Mouse (Mus musculus): ENCODE results near the gene Gusb. TPM values are rescaled to one million over a fixed set of nuclear protein-coding genes. Genes with fewer than 3 reads are reported as not detected.
A peak's percentile ranks its signal among the peaks of the same experiment; 100 is the strongest.

Gusb gene
- polyA plus RNA-seq, 1 experiment from 2014 or later: 110 TPM

DNA sequence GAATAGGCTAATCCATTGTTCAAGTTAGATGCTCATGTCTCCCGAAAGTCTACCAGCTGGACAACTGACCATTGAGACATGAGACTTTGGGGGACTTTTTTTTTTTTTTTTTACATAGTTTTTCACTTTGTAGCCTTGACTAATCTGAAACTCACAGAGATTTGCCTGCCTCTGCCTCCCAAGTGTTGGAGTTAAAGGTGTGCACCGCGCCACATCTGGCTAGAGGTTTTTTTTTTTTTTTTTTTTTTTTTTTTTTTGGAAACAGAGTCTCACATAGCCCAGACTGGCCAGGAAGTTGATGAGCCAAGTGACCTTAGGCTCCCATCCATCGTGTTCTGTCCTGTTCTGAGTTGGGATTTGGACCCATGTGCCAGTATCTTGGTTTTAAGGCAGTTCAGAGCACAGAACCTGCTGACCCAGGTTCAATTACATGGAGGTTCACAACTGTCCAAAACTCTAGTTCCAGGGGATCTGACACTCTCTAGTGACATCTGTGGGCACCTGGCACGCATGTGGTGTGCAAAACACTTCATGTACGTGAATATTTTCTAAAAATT is 5.3 kb upstream of the Gusb start:
- no peak for ATAC-seq
- H3K4me1 ChIP-seq (ENCODE audit: control insufficient read depth, insufficient read depth, low read length): peaks cover 4% of the 10 kb centered on the region
- H3K27me3 ChIP-seq (replicated peaks; ENCODE audit: control insufficient read depth, insufficient read depth, low read length): no peaks in the 10 kb centered on the region
- H3K4me2 ChIP-seq (ENCODE audit: low read depth, low read length): no peak overlapping the region
- peaks cover 13% of the 10 kb centered on the region for H3K36me3 ChIP-seq (ENCODE audit: control insufficient read depth, insufficient read depth, low read length)
- H3K4me3 ChIP-seq (ENCODE audit: low read length): no peak overlapping the region
- H3K9ac ChIP-seq (ENCODE audit: low read depth, low read length): no peak overlapping the region
- no peak overlapping the region for H3K27ac ChIP-seq (ENCODE audit: low read length)
- WGBS: 83% methylated on average over 6 of the region's 6 CpGs
- peaks cover 3% of the 10 kb centered on the region; the same call in 1 of the 2 replicates for H3K9me3 ChIP-seq (ENCODE audit: control insufficient read depth, low read length)

DNA sequence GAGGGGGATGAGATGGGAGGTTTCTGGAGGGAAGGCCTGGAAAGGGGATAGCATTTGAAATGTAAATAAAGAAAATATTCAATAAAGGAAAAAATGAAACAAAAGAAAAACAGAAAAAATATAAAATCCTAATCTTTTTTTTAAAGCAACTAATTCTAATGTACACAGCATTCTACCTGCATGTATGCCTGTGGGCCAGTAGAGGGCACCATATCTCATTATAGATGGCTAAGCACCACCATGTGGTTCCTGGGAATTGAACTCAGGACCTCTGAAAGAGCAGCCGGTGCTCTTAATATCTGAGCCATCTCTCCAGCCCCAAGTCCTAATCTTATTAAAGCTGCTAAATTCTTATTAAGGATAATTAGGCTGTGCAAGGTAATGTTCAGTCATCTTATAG is 4.5 kb upstream of the Gusb start:
- H3K36me3 ChIP-seq (ENCODE audit: control insufficient read depth, insufficient read depth, low read length): peaks cover 10% of the 10 kb centered on the region
- H3K4me2 ChIP-seq (ENCODE audit: low read depth, low read length): no peak overlapping the region
- no peak overlapping the region for H3K9ac ChIP-seq (ENCODE audit: low read depth, low read length)
- no peak overlapping the region for H3K27ac ChIP-seq (ENCODE audit: low read length)
- no peaks in the 10 kb centered on the region for H3K27me3 ChIP-seq (replicated peaks; ENCODE audit: control insufficient read depth, insufficient read depth, low read length)
- 92% methylated on average over 1 of the region's 1 CpGs for WGBS
- H3K4me1 ChIP-seq (ENCODE audit: control insufficient read depth, insufficient read depth, low read length): peaks cover 6% of the 10 kb centered on the region
- ATAC-seq: no peak
- H3K9me3 ChIP-seq (ENCODE audit: control insufficient read depth, low read length): peaks cover 3% of the 10 kb centered on the region; the same call in 1 of the 2 replicates
- H3K4me3 ChIP-seq (ENCODE audit: low read length): no peak overlapping the region

DNA sequence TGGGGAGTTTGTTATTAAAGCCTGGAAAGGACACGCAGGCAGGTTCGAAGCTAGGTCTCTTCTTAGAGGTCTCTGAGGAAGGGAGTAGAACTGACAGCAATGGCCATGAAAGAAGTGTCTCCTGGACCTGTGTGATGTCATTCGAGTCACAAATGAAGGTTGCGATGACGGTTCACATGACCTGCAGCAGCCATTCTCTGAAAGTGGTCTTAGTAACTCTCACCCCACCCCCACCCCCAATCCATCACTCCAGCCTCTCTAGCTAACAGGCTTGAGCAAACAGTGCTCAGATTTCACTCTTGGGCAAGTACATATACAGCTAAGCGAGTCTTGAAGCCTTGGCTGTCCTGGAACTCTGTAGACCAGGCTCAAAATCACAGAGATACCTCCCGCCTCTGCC is 380 bp upstream of the Gusb start:
- ATAC-seq: peak; percentile 7
- Histone ChIP-seq H3K27ac (ENCODE audit: low read length) (peak overlapping the region; percentile 88), H3K4me2 (ENCODE audit: low read depth, low read length) (peak overlapping the region; percentile 68), H3K27me3 (replicated peaks; ENCODE audit: control insufficient read depth, insufficient read depth, low read length) (no peaks in the 10 kb centered on the region), H3K4me3 (ENCODE audit: low read length) (peak overlapping the region; percentile 68), H3K36me3 (ENCODE audit: control insufficient read depth, insufficient read depth, low read length) (no peaks in the 10 kb centered on the region; the same call in 1 of the 2 replicates), H3K4me1 (ENCODE audit: control insufficient read depth, insufficient read depth, low read length) (peaks cover 8% of the 10 kb centered on the region), H3K9me3 (ENCODE audit: control insufficient read depth, low read length) (no peaks in the 10 kb centered on the region; the same call in 1 of the 2 replicates), H3K9ac (ENCODE audit: low read depth, low read length) (peak overlapping the region; percentile 79)
- WGBS: 39% methylated on average over 7 of the region's 7 CpGs

DNA sequence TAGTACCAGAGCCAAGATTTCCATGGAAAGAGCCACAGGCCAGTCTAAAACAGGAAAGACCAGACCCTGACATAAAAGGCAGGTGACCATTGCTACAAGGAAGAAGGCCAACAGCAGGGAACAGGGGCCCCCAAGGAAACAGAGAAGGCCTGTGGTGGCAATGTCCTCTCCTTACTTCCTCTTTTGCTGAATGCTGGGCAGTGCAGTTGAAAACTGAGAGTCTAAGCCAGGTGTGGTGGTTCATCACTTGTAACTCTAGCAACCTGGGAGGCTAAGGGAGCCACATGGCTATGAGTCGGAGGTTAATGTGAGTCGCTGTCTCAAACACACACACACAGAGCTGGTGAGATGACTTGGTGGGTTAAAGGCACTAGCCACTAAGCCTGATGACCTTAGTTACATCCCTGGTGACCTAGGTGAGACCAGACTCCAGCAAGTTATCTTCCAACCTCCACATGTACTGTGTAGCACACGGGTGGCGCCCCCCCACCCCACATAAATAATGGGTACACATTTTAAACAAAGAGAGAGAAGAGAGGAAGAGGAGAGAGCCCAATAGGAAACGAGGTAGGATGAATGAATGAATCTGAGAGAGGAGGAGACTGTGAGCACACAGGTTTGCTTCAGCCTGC is 1.4 kb downstream of the Gusb start:
- peak overlapping the region; percentile 79 for H3K9ac ChIP-seq (ENCODE audit: low read depth, low read length)
- peak overlapping the region; percentile 68 for H3K4me3 ChIP-seq (ENCODE audit: low read length)
- ATAC-seq: no peak
- H3K4me1 ChIP-seq (ENCODE audit: control insufficient read depth, insufficient read depth, low read length): peaks cover 8% of the 10 kb centered on the region
- no peaks in the 10 kb centered on the region for H3K27me3 ChIP-seq (replicated peaks; ENCODE audit: control insufficient read depth, insufficient read depth, low read length)
- H3K9me3 ChIP-seq (ENCODE audit: control insufficient read depth, low read length): no peaks in the 10 kb centered on the region; the same call in 1 of the 2 replicates
- peak overlapping the region; percentile 68 for H3K4me2 ChIP-seq (ENCODE audit: low read depth, low read length)
- H3K27ac ChIP-seq (ENCODE audit: low read length): peak overlapping the region; percentile 88
- H3K36me3 ChIP-seq (ENCODE audit: control insufficient read depth, insufficient read depth, low read length): no peaks in the 10 kb centered on the region; the same call in 1 of the 2 replicates
- 50% methylated on average over 5 of the region's 5 CpGs for WGBS

DNA sequence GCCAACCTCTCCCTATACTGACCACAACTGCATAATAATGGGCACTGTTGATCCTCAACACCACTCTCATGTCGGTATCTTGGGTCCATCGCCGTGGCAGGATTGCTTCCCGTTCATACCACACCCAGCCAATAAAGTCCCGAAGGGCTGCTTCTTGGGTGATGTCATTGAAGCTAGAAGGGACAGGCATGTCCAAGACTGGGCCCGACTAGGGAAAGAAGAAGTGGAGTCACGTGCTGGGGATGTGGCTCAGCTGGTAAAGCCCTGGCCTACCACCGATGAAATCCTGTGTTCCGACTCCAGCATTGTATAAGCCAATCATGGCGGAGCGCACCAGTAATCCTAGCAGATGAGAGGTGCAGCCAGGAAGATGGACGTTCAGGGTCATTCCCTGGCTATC is 2.1 kb downstream of the Gusb start:
- ATAC-seq: peak; percentile 12; the same call in 1 of the 2 replicates
- WGBS: 68% methylated on average over 12 of the region's 12 CpGs
- Histone ChIP-seq H3K4me1 (ENCODE audit: control insufficient read depth, insufficient read depth, low read length) (peaks cover 8% of the 10 kb centered on the region), H3K9ac (ENCODE audit: low read depth, low read length) (no peak overlapping the region), H3K9me3 (ENCODE audit: control insufficient read depth, low read length) (no peaks in the 10 kb centered on the region; the same call in 1 of the 2 replicates), H3K27me3 (replicated peaks; ENCODE audit: control insufficient read depth, insufficient read depth, low read length) (no peaks in the 10 kb centered on the region), H3K4me2 (ENCODE audit: low read depth, low read length) (peak overlapping the region; percentile 68), H3K27ac (ENCODE audit: low read length) (0 out of 2 replicates have a peak overlapping the region, but pooled peaks have one; percentile 88), H3K36me3 (ENCODE audit: control insufficient read depth, insufficient read depth, low read length) (no peaks in the 10 kb centered on the region; the same call in 1 of the 2 replicates), H3K4me3 (ENCODE audit: low read length) (no peak overlapping the region)

DNA sequence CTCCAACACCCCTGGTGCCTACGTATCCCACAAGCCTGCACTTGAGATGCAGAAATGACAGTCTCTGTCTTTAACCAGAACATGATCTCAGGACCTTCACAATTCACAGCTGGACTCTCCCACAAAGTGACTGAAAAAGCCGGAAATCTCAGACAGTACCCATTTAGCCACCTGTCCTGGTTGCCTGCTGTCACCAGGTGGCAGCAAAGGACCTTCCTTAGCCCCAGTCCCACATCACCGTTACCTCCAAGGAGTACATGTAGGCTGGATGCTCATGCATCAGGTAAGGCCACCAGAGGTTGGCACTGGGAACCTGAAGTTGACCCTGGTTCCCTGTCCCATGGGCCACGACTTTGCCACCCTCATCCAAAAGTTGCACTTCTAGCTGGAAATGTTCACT is 3.8 kb downstream of the Gusb start:
- H3K27me3 ChIP-seq (replicated peaks; ENCODE audit: control insufficient read depth, insufficient read depth, low read length): no peaks in the 10 kb centered on the region
- no peak overlapping the region for H3K27ac ChIP-seq (ENCODE audit: low read length)
- H3K9me3 ChIP-seq (ENCODE audit: control insufficient read depth, low read length): no peaks in the 10 kb centered on the region
- no peak for ATAC-seq
- H3K4me1 ChIP-seq (ENCODE audit: control insufficient read depth, insufficient read depth, low read length): peaks cover 8% of the 10 kb centered on the region
- no peak overlapping the region for H3K9ac ChIP-seq (ENCODE audit: low read depth, low read length)
- no peak overlapping the region for H3K4me2 ChIP-seq (ENCODE audit: low read depth, low read length)
- H3K36me3 ChIP-seq (ENCODE audit: control insufficient read depth, insufficient read depth, low read length): peaks cover 4% of the 10 kb centered on the region; the same call in 1 of the 2 replicates
- no peak overlapping the region for H3K4me3 ChIP-seq (ENCODE audit: low read length)
- WGBS: 32% methylated on average over 4 of the region's 4 CpGs

DNA sequence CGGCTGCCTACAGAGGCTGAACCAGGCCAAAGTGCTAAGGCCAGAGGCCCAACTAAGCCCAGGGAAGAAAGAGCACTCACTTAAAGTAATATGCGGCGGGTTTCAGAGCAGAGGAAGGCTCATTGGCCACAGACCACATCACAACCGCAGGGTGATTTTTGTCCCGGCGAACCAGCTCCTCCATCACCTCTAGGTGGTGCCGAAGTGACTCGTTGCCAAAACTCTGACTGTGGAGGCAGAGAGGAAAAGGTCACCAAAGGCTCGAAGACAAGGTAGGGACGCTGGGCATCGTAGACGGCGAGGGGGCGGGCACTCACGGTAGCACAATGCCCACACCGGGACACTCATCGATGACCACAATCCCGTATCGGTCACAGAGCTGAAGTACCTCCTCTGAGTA is 5.1 kb downstream of the Gusb start:
- Histone ChIP-seq H3K27ac (ENCODE audit: low read length) (no peak overlapping the region), H3K4me3 (ENCODE audit: low read length) (no peak overlapping the region), H3K4me1 (ENCODE audit: control insufficient read depth, insufficient read depth, low read length) (0 out of 2 replicates have a peak, but pooled peaks cover 2% of the 10 kb centered on the region), H3K4me2 (ENCODE audit: low read depth, low read length) (no peak overlapping the region), H3K27me3 (replicated peaks; ENCODE audit: control insufficient read depth, insufficient read depth, low read length) (no peaks in the 10 kb centered on the region), H3K9me3 (ENCODE audit: control insufficient read depth, low read length) (no peaks in the 10 kb centered on the region), H3K9ac (ENCODE audit: low read depth, low read length) (no peak overlapping the region), H3K36me3 (ENCODE audit: control insufficient read depth, insufficient read depth, low read length) (peaks cover 4% of the 10 kb centered on the region; the same call in 1 of the 2 replicates)
- 69% methylated on average over 19 of the region's 19 CpGs for WGBS
- ATAC-seq: no peak

DNA sequence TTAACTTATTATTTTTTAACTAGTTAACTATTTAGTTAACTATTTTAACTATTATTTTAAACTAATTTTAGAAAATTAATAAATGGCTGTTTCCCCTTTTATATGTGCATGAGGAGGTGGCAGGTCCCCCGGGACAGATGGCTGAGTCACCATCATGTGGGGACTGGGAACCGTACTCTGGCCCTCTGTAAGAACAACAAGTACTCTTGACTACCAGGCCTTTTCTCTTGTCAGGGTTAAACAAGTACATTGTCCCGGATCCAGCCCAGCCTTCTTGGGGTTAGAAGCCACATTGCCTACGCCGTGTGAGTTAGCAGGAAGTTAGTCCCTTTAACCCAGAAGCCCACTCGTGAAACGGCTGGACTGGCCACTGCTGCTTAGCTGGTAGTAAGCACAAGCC is 7.9 kb downstream of the Gusb start:
- Histone ChIP-seq H3K9ac (ENCODE audit: low read depth, low read length) (no peak overlapping the region), H3K4me3 (ENCODE audit: low read length) (no peak overlapping the region), H3K9me3 (ENCODE audit: control insufficient read depth, low read length) (no peaks in the 10 kb centered on the region), H3K4me1 (ENCODE audit: control insufficient read depth, insufficient read depth, low read length) (no peaks in the 10 kb centered on the region), H3K27me3 (replicated peaks; ENCODE audit: control insufficient read depth, insufficient read depth, low read length) (no peaks in the 10 kb centered on the region), H3K27ac (ENCODE audit: low read length) (no peak overlapping the region), H3K4me2 (ENCODE audit: low read depth, low read length) (no peak overlapping the region), H3K36me3 (ENCODE audit: control insufficient read depth, insufficient read depth, low read length) (peaks cover 4% of the 10 kb centered on the region; the same call in 1 of the 2 replicates)
- 90% methylated on average over 7 of the region's 7 CpGs for WGBS
- ATAC-seq: no peak

DNA sequence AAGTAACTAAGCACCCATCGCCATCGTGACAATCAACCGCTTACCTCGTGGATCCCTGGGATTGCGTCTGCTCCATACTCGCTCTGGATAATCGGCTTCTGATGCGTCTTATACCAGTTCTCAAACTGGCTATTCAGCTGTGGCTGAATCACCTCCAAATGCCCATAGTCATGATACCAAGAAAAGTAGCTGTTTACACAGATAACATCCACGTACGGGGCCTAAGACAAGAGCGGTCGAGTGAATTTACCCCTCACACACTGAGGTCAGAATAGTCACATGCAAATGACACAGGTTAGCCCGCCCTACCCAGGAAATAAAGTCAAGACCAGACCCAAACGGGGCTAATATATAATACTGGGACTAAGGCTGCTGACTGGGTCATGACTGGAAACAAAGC is 9.5 kb downstream of the Gusb start:
- Histone ChIP-seq H3K4me1 (ENCODE audit: control insufficient read depth, insufficient read depth, low read length) (no peaks in the 10 kb centered on the region), H3K27ac (ENCODE audit: low read length) (no peak overlapping the region), H3K4me2 (ENCODE audit: low read depth, low read length) (no peak overlapping the region), H3K36me3 (ENCODE audit: control insufficient read depth, insufficient read depth, low read length) (peaks cover 7% of the 10 kb centered on the region; the same call in 1 of the 2 replicates), H3K9ac (ENCODE audit: low read depth, low read length) (no peak overlapping the region), H3K9me3 (ENCODE audit: control insufficient read depth, low read length) (no peaks in the 10 kb centered on the region), H3K27me3 (replicated peaks; ENCODE audit: control insufficient read depth, insufficient read depth, low read length) (no peaks in the 10 kb centered on the region), H3K4me3 (ENCODE audit: low read length) (no peak overlapping the region)
- 88% methylated on average over 14 of the region's 14 CpGs for WGBS
- ATAC-seq: no peak
